Mouse (Mus musculus) MEL (cell line): ENCODE results near the gene Fgfr2. TPM values are rescaled to one million over a fixed set of nuclear protein-coding genes. Genes with fewer than 3 reads are reported as not detected.

Experiments used
- DNase-seq: peaks from one replicate; pipeline ENCODE4 v3.0.0; 2011; ENCODE audit warnings: low read depth, low spot score
- H3K27ac ChIP-seq: 2 replicates; pipeline ENCODE4 v1.5.1; 2012; ENCODE audit warnings: low read depth, mild to moderate bottlenecking, control low read depth, low read length, moderate library complexity; ENCODE audit not compliant: control insufficient read depth
- H3K27me3 ChIP-seq, 2 experiments: fragments of 150-350 bp in 1 of 2; sonication (generic) in 1 of 2; 2 replicates each; pipeline ENCODE4 v1.6.1; 2012; ENCODE audit warnings: low read length in 2 of 2, mild to moderate bottlenecking in 2 of 2, improper control_type of control experiment in 1 of 2, moderate library complexity in 1 of 2; ENCODE audit not compliant: insufficient read depth in 2 of 2, control insufficient read depth in 1 of 2
- H3K36me3 ChIP-seq, 2 experiments: 2 replicates each; pipeline ENCODE4 v1.6.1; 2012 to 2014; ENCODE audit warnings: low read length in 2 of 2, improper control_type of control experiment in 1 of 2, inconsistent platforms in 1 of 2, mild to moderate bottlenecking in 1 of 2; ENCODE audit not compliant: insufficient read depth in 2 of 2, control insufficient read depth in 1 of 2
- H3K4me1 ChIP-seq, 2 experiments: fragments of 150-350 bp in 1 of 2; sonication (generic) in 1 of 2; 2 replicates each; pipeline ENCODE4 v1.6.1; 2012; ENCODE audit warnings: low read length in 2 of 2, improper control_type of control experiment in 1 of 2, mild to moderate bottlenecking in 1 of 2; ENCODE audit not compliant: insufficient read depth in 2 of 2, control insufficient read depth in 1 of 2
- H3K4me3 ChIP-seq, 2 experiments: fragments of 150-350 bp in 1 of 2; sonication (generic) in 1 of 2; 2 replicates each; pipeline ENCODE4 v1.5.1; 2012; ENCODE audit warnings: low read depth in 2 of 2, low read length in 2 of 2, mild to moderate bottlenecking in 2 of 2, moderate library complexity in 2 of 2, control low read depth in 1 of 2, improper control_type of control experiment in 1 of 2; ENCODE audit not compliant: control insufficient read depth in 1 of 2, insufficient read depth in 1 of 2
- H3K79me2 ChIP-seq: 2 replicates; pipeline ENCODE4 v1.6.1; 2012; ENCODE audit warnings: mild to moderate bottlenecking, low read length, moderate library complexity; ENCODE audit not compliant: control insufficient read depth, poor library complexity, insufficient read depth
- H3K9ac ChIP-seq: 2 replicates; pipeline ENCODE4 v1.6.1; 2012; ENCODE audit warnings: low read depth, mild to moderate bottlenecking, control low read depth, low read length, moderate library complexity; ENCODE audit not compliant: control insufficient read depth, poor library complexity, severe bottlenecking
- H3K9me3 ChIP-seq: fragments of 150-350 bp; sonication (generic); replicated peaks from 2 replicates; pipeline ENCODE4 v1.6.1; 2012; ENCODE audit warnings: mild to moderate bottlenecking, low read length, improper control_type of control experiment, moderate library complexity; ENCODE audit not compliant: insufficient read depth
- CTCF ChIP-seq, 3 experiments: IDR thresholded peaks in 2 of 3; conservative IDR thresholded peaks in 1 of 3; 2 replicates each; pipeline ENCODE4 v1.5.1; 2011 to 2012; ENCODE audit warnings: low read length in 3 of 3, low read depth in 2 of 3, mild to moderate bottlenecking in 2 of 3, improper control_type of control experiment in 1 of 3, inconsistent platforms in 1 of 3, mixed read lengths in 1 of 3, moderate library complexity in 1 of 3; ENCODE audit not compliant: control insufficient read depth in 1 of 3, insufficient read depth in 1 of 3, poor library complexity in 1 of 3, severe bottlenecking in 1 of 3
- ETS1 ChIP-seq: IDR thresholded peaks from 2 replicates; pipeline ENCODE4 v1.6.1; 2012; ENCODE audit warnings: low read depth, mild to moderate bottlenecking, inconsistent platforms, low read length, improper control_type of control experiment, moderate library complexity
- GATA1 ChIP-seq: IDR thresholded peaks from 2 replicates; pipeline ENCODE4 v1.6.1; 2011; ENCODE audit warnings: low read depth, low read length, improper control_type of control experiment
- HCFC1 ChIP-seq: IDR thresholded peaks from 2 replicates; pipeline ENCODE4 v1.6.1; 2012; ENCODE audit warnings: low read depth, mild to moderate bottlenecking, inconsistent platforms, low read length, improper control_type of control experiment, moderate library complexity
- JUND ChIP-seq: IDR thresholded peaks from 2 replicates; pipeline ENCODE4 v1.6.1; 2011; ENCODE audit warnings: low read depth, mild to moderate bottlenecking, improper control_type of control experiment, low read length
- MAFK ChIP-seq: IDR thresholded peaks from 2 replicates; pipeline ENCODE4 v1.6.1; 2011; ENCODE audit warnings: low read depth, mild to moderate bottlenecking, low read length, improper control_type of control experiment, borderline replicate concordance
- MAX ChIP-seq: IDR thresholded peaks from 2 replicates; pipeline ENCODE4 v1.6.1; 2011; ENCODE audit warnings: low read length, improper control_type of control experiment
- MXI1 ChIP-seq: IDR thresholded peaks from 2 replicates; pipeline ENCODE4 v1.6.1; 2011; ENCODE audit warnings: mild to moderate bottlenecking, low read depth, low read length, improper control_type of control experiment
- POLR2A ChIP-seq, 2 experiments: IDR thresholded peaks; 2 replicates each; pipeline ENCODE4 v1.6.1; 2011 to 2012; ENCODE audit warnings: low read length in 2 of 2, mild to moderate bottlenecking in 2 of 2, control low read depth in 1 of 2, improper control_type of control experiment in 1 of 2, low read depth in 1 of 2, moderate library complexity in 1 of 2; ENCODE audit not compliant: control insufficient read depth in 1 of 2, insufficient read depth in 1 of 2, poor library complexity in 1 of 2
- POLR2AphosphoS2 ChIP-seq: IDR thresholded peaks from 2 replicates; pipeline ENCODE4 v1.6.1; 2011; ENCODE audit warnings: low read length, improper control_type of control experiment
- SIN3A ChIP-seq: IDR thresholded peaks from 2 replicates; pipeline ENCODE4 v1.6.1; 2012; ENCODE audit warnings: low read length, improper control_type of control experiment, inconsistent platforms
- TAL1 ChIP-seq: IDR thresholded peaks from 2 replicates; pipeline ENCODE4 v1.6.1; 2012; ENCODE audit warnings: mild to moderate bottlenecking, inconsistent platforms, low read length, moderate library complexity, mixed read lengths
- TCF12 ChIP-seq: IDR thresholded peaks from 2 replicates; pipeline ENCODE4 v1.6.1; 2014; ENCODE audit warnings: low read depth, mild to moderate bottlenecking, inconsistent platforms, low read length, improper control_type of control experiment, moderate library complexity
- UBTF ChIP-seq: IDR thresholded peaks from 2 replicates; pipeline ENCODE4 v1.6.1; 2012; ENCODE audit warnings: low read depth, mild to moderate bottlenecking, inconsistent platforms, low read length, improper control_type of control experiment, moderate library complexity, borderline replicate concordance; ENCODE audit not compliant: insufficient read depth
- ZKSCAN1 ChIP-seq: IDR thresholded peaks from 2 replicates; pipeline ENCODE4 v1.6.1; 2012; ENCODE audit warnings: low read depth, mild to moderate bottlenecking, inconsistent platforms, low read length, improper control_type of control experiment, moderate library complexity
- polyA plus RNA-seq, 2 experiments: library from polyadenylated mRNA; stranded (reverse) in 1 of 2; unstranded in 1 of 2; fragments of >175 nt in 1 of 2; fragments of >200 nt in 1 of 2; gene quantifications; 2 replicates each; pipeline versions ENCODE4 v1.2.1 to v1.2.4; 2012; ENCODE audit warnings: low replicate concordance in 2 of 2, low read depth in 1 of 2; ENCODE audit not compliant: insufficient read length in 2 of 2, insufficient read depth in 1 of 2, missing spikeins in 1 of 2
- total RNA-seq: library from RNA; depleted of rRNA; stranded (reverse); fragments of 300-350 nt; gene quantifications from 2 replicates; pipeline ENCODE4 v1.2.3, GENCODE M21; 2012

The Fgfr2 gene
- total and polyA plus RNA-seq, 3 experiments = not detected

- Histone ChIP-seq H3K9ac (no peak overlapping the region), H3K36me3 (peaks cover 0 to 19% of the 10 kb centered on the region in 2 experiments; a peak in 3 of 4 replicates), H3K4me3 (no peak overlapping the region), H3K79me2 (no peaks in the 10 kb centered on the region), H3K9me3 (no peaks in the 10 kb centered on the region), H3K27me3 (no peaks in the 10 kb centered on the region), H3K4me1 (peaks cover 8 to 17% of the 10 kb centered on the region in 2 experiments), H3K27ac (no peak overlapping the region)
- TF ChIP-seq TCF12 = peak; percentile 45; the same call in 1 of the 2 replicates
- no peak for TF ChIP-seq UBTF
- peak; percentile 38; the same call in 1 of the 2 replicates for TF ChIP-seq SIN3A
- TF ChIP-seq MAX = no peak
- no peak for TF ChIP-seq HCFC1
- TF ChIP-seq GATA1 = 0 out of 2 replicates have a peak, but pooled peaks have one; percentile 20
- TF ChIP-seq TAL1 = peak; percentile 45
- no peak for TF ChIP-seq ZKSCAN1
- TF ChIP-seq ETS1 = 0 out of 2 replicates have a peak, but pooled peaks have one; percentile 45
- TF ChIP-seq MXI1 = peak; percentile 25; the same call in 1 of the 2 replicates
- DNase-seq = peak; percentile 52
Observed at GRCm38 (mm10) chr7:132261885-132262284, 861.3 kb downstream of the Fgfr2 start.

GRCm38 (mm10) chr7:132260632-132261031 is 862.5 kb downstream of the Fgfr2 start:
- TF ChIP-seq POLR2A (IDR thresholded peaks at IDR 0.05; ENCODE audit: control insufficient read depth in 1 of 2, insufficient read depth in 1 of 2, low read depth in 1 of 2, low read length in 2 of 2, poor library complexity in 1 of 2) = no peak
- no peak for TF ChIP-seq HCFC1
- no peak for TF ChIP-seq POLR2AphosphoS2
- no peak for TF ChIP-seq ETS1
- TF ChIP-seq MXI1 = no peak
- TF ChIP-seq SIN3A = no peak
- no peak for TF ChIP-seq JUND
- no peak for TF ChIP-seq MAFK
- no peak for TF ChIP-seq ZKSCAN1
- DNase-seq = no peak
- Histone ChIP-seq H3K9me3 (no peaks in the 10 kb centered on the region), H3K4me1 (peaks cover 8 to 17% of the 10 kb centered on the region in 2 experiments), H3K36me3 (peaks cover 2 to 19% of the 10 kb centered on the region in 2 experiments; a peak in 3 of 4 replicates), H3K79me2 (no peaks in the 10 kb centered on the region), H3K27me3 (no peaks in the 10 kb centered on the region), H3K4me3 (no peak overlapping the region), H3K9ac (no peak overlapping the region), H3K27ac (no peak overlapping the region)

- Histone ChIP-seq H3K9me3 (no peaks in the 10 kb centered on the region), H3K4me3 (no peak overlapping the region), H3K27me3 (no peaks in the 10 kb centered on the region), H3K36me3 (peaks cover 3 to 13% of the 10 kb centered on the region in 2 experiments), H3K9ac (no peak overlapping the region), H3K79me2 (no peaks in the 10 kb centered on the region), H3K27ac (no peak overlapping the region), H3K4me1 (peaks cover 8 to 14% of the 10 kb centered on the region in 2 experiments)
- no peak for TF ChIP-seq CTCF (IDR thresholded peaks at IDR 0.05 in 2 of 3, conservative IDR thresholded peaks at IDR 0.05 in 1 of 3; ENCODE audit: control insufficient read depth in 1 of 3, insufficient read depth in 1 of 3, low read depth in 2 of 3, low read length in 3 of 3, poor library complexity in 1 of 3, severe bottlenecking in 1 of 3)
- no peak for DNase-seq
Observed at GRCm38 (mm10) chr7:132258817-132259216, 864.3 kb downstream of the Fgfr2 start.
